Mouse (Mus musculus): ENCODE results near the gene Acot5. TPM values are rescaled to one million over a fixed set of nuclear protein-coding genes. Genes with fewer than 3 reads are reported as not detected.
"Not testable (repeated sequence)": the region's sequence is repeated elsewhere in the genome, so short reads cannot be mapped to it uniquely, and the experiment has no call there.

Acot5 gene
- polyA plus RNA-seq, 1 experiment = not detected

DNA sequence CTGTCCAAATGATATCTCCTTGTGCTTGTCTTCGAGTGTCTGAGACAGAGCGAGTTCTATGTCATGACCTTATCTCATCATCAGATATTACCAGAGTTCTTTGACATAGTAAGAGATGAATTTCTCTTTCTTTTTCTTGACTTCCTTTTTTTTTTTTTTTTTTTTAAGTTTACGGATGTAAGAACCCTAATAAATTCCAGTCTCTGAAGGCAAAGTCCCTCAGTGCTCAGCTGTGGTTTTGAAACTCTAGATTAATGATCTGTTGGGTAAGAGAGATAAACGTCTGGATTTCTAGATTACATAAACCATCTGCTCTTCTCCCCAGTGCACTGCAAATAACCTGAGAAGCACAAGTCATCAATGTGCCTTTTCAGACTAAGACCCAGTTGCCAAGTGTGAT is 35.0 kb upstream of the Acot5 start:
- 0 out of 2 replicates have a peak, but pooled peaks cover 2% of the 10 kb centered on the region for H3K4me1 ChIP-seq (ENCODE audit: control insufficient read depth, insufficient read depth, low read length)
- H3K4me3 ChIP-seq (ENCODE audit: insufficient read depth, low read depth, low read length) = no peak overlapping the region
- H3K27ac ChIP-seq (ENCODE audit: insufficient read depth, low read depth, low read length) = no peak overlapping the region
- WGBS = 83% methylated on average over 4 of the region's 4 CpGs
- TF ChIP-seq CTCF (IDR thresholded peaks at IDR 0.05; ENCODE audit: insufficient read depth, low read depth, low read length) (no peak), POLR2A (IDR thresholded peaks at IDR 0.05; ENCODE audit: insufficient read depth, low read depth, low read length) (no peak)

DNA sequence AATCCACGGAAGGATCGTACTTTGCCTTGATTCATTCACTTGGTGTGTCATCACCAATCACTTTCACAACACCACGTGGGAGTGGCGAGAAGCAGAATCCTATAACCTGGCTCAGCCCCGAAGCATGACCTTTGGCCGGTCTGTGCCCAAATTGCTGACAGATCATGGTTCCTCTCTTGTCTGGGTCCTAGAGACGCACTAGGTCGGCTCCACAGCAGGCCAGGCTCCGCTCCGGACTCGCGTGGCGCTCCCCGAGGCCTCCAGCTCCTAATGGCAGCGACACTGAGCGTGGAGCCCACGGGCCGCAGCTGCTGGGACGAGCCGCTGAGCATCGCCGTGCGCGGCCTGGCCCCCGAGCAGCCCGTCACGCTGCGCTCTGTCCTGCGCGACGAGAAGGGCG is 30.9 kb upstream of the Acot5 start, which contains the start of gene Acot4:
Gene Acot4, plus strand, starts transcription at position 139 of the 400 bp plus-strand sequence.
- peak within 1 kb of the TSS; percentile 79 for H3K4me3 ChIP-seq (ENCODE audit: insufficient read depth, low read depth, low read length)
- WGBS = 13% methylated on average over 27 of the region's 32 CpGs
- H3K27ac ChIP-seq (ENCODE audit: insufficient read depth, low read depth, low read length); H3K4me1 ChIP-seq (ENCODE audit: control insufficient read depth, insufficient read depth, low read length): not testable (repeated sequence)

DNA sequence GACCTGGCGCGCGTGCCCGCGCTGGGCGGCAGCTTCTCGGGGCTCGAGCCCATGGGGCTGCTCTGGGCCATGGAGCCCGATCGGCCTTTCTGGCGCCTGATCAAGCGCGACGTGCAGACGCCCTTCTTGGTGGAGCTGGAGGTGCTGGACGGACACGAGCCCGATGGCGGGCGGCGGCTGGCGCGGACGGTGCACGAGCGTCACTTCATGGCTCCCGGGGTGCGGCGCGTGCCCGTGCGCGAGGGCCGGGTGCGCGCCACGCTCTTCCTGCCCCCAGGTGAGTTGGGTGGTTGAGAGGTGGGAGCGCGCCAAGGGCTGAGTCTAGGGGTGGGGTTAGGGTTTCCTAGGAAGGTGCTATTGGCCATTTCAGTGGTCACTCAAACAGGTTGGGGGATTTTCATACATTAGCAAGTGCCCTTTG is 30.4 kb upstream of the Acot5 start, which contains the start of gene Gm49366:
Gene Gm49366, plus strand, starts transcription at position 245 of the 421 bp plus-strand sequence.
- 4% methylated on average over 39 of the region's 39 CpGs for WGBS
- peak within 1 kb of the TSS; percentile 79 for H3K4me3 ChIP-seq (ENCODE audit: insufficient read depth, low read depth, low read length)
- not testable (repeated sequence) for H3K27ac ChIP-seq (ENCODE audit: insufficient read depth, low read depth, low read length); H3K4me1 ChIP-seq (ENCODE audit: control insufficient read depth, insufficient read depth, low read length)

DNA sequence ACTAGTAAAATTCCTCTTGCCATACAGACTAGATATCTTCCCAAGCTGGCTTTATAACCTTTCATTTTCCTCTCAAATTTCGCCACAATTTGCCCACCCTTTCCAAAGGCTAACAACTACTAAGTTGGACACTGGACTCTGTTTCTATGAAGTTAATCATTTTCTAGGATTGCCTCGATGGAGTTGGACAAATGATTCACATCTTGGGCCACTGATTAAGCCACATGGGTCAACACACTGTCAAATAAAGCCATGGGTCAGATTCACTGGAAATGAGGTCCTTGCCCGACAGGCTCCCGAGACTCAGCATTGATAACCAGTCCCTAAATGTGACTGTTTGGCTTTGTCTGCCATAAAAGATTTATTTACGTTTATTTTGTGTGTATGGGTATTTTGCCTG is 26.9 kb upstream of the Acot5 start:
- 0 out of 2 replicates have a peak, but pooled peaks cover 2% of the 10 kb centered on the region for H3K4me1 ChIP-seq (ENCODE audit: control insufficient read depth, insufficient read depth, low read length)
- no peak overlapping the region for H3K4me3 ChIP-seq (ENCODE audit: insufficient read depth, low read depth, low read length)
- no peak for TF ChIP-seq POLR2A (IDR thresholded peaks at IDR 0.05; ENCODE audit: insufficient read depth, low read depth, low read length)
- no peak for TF ChIP-seq CTCF (IDR thresholded peaks at IDR 0.05; ENCODE audit: insufficient read depth, low read depth, low read length)
- 93% methylated on average over 5 of the region's 5 CpGs for WGBS
- no peak overlapping the region for H3K27ac ChIP-seq (ENCODE audit: insufficient read depth, low read depth, low read length)

DNA sequence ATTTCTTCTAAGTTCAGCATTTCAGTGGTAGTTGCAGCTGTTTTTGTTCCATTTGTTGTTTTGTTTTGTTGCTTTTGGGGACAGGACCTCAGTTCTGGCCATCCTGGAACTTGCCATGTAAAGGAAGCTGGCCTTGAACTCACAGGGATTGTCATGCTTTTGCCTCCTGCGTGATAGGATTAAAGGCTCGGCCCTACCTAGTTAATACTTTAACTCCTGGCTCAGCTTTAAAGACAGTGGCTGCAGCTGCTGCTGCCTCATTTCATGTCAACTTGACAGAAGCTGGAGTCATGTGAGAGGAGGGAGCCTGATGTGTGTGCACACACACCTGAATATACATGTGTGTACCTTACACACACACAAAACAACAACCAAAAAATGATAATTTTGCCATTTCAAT is 25.1 kb upstream of the Acot5 start:
- Histone ChIP-seq H3K4me3 (ENCODE audit: insufficient read depth, low read depth, low read length) (no peak overlapping the region), H3K27ac (ENCODE audit: insufficient read depth, low read depth, low read length) (no peak overlapping the region), H3K4me1 (ENCODE audit: control insufficient read depth, insufficient read depth, low read length) (no peaks in the 10 kb centered on the region)
- no peak for TF ChIP-seq POLR2A (IDR thresholded peaks at IDR 0.05; ENCODE audit: insufficient read depth, low read depth, low read length)
- no peak for TF ChIP-seq CTCF (IDR thresholded peaks at IDR 0.05; ENCODE audit: insufficient read depth, low read depth, low read length)
- WGBS = 85% methylated on average over 2 of the region's 2 CpGs

DNA sequence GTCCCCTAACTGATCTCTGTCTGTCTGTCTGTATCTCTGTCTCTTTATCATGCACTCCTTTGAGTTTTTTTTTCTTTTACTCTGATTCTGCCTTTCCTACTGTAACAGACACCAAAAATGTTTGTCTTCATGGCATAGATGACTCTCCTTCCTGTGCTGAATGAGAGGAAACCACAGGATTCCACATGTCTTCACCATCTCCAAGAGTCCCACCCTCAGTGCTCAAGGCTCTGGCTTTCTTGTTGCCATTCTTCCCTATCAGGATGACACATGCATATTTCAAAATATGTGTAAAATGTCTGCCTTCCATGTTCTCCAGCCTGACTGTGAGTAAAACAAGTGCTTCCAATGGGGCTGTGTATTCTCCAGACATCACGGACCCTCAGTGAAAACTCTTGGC is 22.2 kb upstream of the Acot5 start:
- TF ChIP-seq POLR2A (IDR thresholded peaks at IDR 0.05; ENCODE audit: insufficient read depth, low read depth, low read length) (no peak), CTCF (IDR thresholded peaks at IDR 0.05; ENCODE audit: insufficient read depth, low read depth, low read length) (no peak)
- H3K4me1 ChIP-seq (ENCODE audit: control insufficient read depth, insufficient read depth, low read length) = no peaks in the 10 kb centered on the region
- WGBS = 98% methylated on average over 1 of the region's 1 CpGs
- H3K4me3 ChIP-seq (ENCODE audit: insufficient read depth, low read depth, low read length) = no peak overlapping the region
- no peak overlapping the region for H3K27ac ChIP-seq (ENCODE audit: insufficient read depth, low read depth, low read length)

DNA sequence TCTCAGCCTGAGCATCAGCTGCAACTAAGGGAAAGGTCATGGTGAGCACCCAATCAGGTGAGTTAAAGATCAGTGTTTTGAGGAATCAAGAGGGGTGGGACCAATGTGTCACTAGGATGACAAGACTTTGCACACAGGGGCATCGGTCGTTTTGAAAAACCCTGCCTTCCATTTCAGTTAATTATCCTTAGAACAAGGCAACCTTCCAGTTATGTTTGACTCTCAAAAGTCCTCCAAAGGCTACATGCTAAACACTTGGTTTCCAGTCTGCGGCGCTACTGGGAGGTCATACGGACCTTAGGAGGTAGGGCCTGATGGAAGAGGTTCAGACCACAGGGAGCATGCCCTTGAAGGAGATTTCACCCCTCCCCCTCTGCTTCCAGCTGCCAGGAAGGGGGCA is 18.4 kb upstream of the Acot5 start:
- not testable (repeated sequence) for H3K4me1 ChIP-seq (ENCODE audit: control insufficient read depth, insufficient read depth, low read length); H3K4me3 ChIP-seq (ENCODE audit: insufficient read depth, low read depth, low read length); H3K27ac ChIP-seq (ENCODE audit: insufficient read depth, low read depth, low read length)
- WGBS = 86% methylated on average over 5 of the region's 5 CpGs

DNA sequence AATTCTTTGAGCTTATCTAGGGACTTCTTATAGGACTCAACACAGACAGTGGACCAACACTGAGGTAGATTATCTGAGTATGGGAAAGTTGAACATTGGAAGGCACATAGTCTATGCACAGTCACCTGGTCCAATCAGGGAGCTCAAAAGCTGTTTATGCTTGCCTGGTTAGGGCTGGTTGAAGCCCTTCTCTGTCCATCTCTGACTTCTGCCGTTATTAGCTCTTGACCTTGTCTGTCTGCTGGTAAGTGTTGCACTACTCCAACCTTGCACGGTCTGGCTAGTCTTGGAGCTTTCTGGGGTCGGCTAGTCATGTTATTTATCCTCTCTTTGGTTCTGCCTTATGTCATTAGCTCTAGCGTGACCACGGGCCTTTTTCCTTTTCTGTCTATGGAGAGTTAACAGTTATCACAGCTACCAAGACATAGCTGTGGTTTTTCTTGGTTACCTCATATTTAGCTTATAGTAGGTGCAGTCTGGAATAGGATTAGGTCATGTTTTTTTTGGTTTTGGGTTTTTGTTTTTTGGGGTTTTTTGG is 17.1 kb upstream of the Acot5 start, which contains the start of gene Acot3:
Gene Acot3, plus strand, starts transcription at position 208 of the 538 bp plus-strand sequence.
- 92% methylated on average over 5 of the region's 5 CpGs for WGBS
- Histone ChIP-seq H3K27ac (ENCODE audit: insufficient read depth, low read depth, low read length) (no peak within 1 kb of the TSS), H3K4me1 (ENCODE audit: control insufficient read depth, insufficient read depth, low read length) (peaks cover 6% of the 10 kb centered on the region; the same call in 1 of the 2 replicates), H3K4me3 (ENCODE audit: insufficient read depth, low read depth, low read length) (no peak within 1 kb of the TSS)
- TF ChIP-seq CTCF (IDR thresholded peaks at IDR 0.05; ENCODE audit: insufficient read depth, low read depth, low read length) = no peak
- TF ChIP-seq POLR2A (IDR thresholded peaks at IDR 0.05; ENCODE audit: insufficient read depth, low read depth, low read length) = no peak

DNA sequence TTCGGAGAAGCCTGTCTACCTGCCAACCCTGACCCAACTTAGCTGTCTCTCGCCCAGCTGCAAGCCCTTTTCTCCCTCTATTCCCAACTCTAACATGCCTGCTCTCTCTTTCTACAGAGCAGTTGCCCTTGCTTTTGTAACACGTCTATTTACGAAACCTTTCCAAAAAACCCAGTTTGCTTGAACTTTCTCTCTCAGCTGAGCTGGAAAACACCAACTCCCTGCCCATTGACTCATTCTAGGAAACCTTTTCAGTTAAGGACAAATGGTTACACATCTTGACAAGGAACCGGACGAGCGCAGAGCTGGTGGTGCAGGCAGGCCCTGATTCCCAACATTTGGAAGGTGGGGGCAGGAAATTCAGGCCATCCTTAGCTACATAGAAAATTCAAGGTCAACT is 16.5 kb upstream of the Acot5 start:
- H3K4me3 ChIP-seq (ENCODE audit: insufficient read depth, low read depth, low read length) = no peak overlapping the region
- no peak for TF ChIP-seq CTCF (IDR thresholded peaks at IDR 0.05; ENCODE audit: insufficient read depth, low read depth, low read length)
- TF ChIP-seq POLR2A (IDR thresholded peaks at IDR 0.05; ENCODE audit: insufficient read depth, low read depth, low read length) = no peak
- 76% methylated on average over 7 of the region's 7 CpGs for WGBS

DNA sequence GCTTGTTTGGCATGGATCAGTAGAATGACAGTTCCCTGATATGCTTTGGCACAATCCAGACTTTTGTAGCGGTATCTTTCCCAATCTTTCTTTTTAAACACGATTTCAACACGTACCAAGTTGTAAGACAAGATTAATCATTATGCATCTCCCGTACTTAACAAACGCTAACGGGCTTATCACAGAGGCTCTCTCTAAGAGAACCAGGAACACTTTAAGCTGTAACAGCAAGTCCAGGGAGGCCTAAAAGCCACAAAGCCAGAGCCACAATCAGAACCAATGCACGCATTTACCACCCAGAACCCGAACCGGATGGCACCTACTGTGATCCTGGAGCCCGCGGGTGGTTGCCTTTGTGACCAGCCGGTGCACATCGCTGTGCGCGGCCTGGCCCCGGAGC is 16.0 kb upstream of the Acot5 start:
- no peak overlapping the region for H3K27ac ChIP-seq (ENCODE audit: insufficient read depth, low read depth, low read length)
- TF ChIP-seq CTCF (IDR thresholded peaks at IDR 0.05; ENCODE audit: insufficient read depth, low read depth, low read length) = no peak
- no peak for TF ChIP-seq POLR2A (IDR thresholded peaks at IDR 0.05; ENCODE audit: insufficient read depth, low read depth, low read length)

More for the DNA sequence above, 16.5 kb upstream of the Acot5 start:
- Histone ChIP-seq H3K4me1 (ENCODE audit: control insufficient read depth, insufficient read depth, low read length) (peaks cover 6% of the 10 kb centered on the region; the same call in 1 of the 2 replicates), H3K27ac (ENCODE audit: insufficient read depth, low read depth, low read length) (no peak overlapping the region)

More for the DNA sequence above, 16.0 kb upstream of the Acot5 start:
- peak overlapping the region; percentile 50 for H3K4me3 ChIP-seq (ENCODE audit: insufficient read depth, low read depth, low read length)
- WGBS = 11% methylated on average over 16 of the region's 16 CpGs
- peaks cover 6% of the 10 kb centered on the region; the same call in 1 of the 2 replicates for H3K4me1 ChIP-seq (ENCODE audit: control insufficient read depth, insufficient read depth, low read length)
